Mouse (Mus musculus): Measurements from ENCODE around the gene Treml4.
A peak's percentile ranks its signal among the peaks of the same experiment; 100 is the strongest.

DNA sequence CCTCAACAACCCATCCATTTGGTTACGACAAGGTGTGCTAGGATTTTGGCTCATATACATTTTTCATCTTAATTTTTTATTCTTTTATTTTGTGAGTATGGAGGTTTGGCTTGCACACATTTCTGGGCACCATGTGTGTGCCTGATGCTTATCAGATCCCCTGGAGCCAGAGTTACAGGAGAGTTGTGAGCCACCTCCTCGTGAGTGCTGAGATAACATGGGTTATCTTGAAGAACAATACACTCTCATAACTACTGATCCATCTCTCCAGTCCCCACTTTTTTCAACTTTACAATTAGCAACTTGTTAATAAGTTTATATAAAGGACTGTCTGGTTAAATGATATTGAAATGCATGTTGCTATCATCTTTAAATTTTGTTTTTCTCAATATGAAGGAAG, 57.2 kb downstream of the Treml4 start:
- peak; percentile 49; the same call in 1 of the 2 replicates for TF ChIP-seq GATA1 (IDR thresholded peaks at IDR 0.05; ENCODE audit: low read length)
- TF ChIP-seq TAL1 (IDR thresholded peaks at IDR 0.05; ENCODE audit: low read length) = no peak

Measured in erythroblast, embryonic 14.5 days (primary cell).